Mouse (Mus musculus): ENCODE measurements at regions not wholly inside any gene's neighbourhood (a gene's known extent, or its start where the extent isn't known, plus 50 kb on each side); places are given as distances from the start of the nearest gene placed in this dataset.

- H3K4me1 ChIP-seq (replicated peaks): no peaks in the 10 kb centered on the region
- H3K4me2 ChIP-seq: no peak overlapping the region
- no peak overlapping the region for H3K9ac ChIP-seq
- WGBS: 65% methylated on average over 7 of the region's 7 CpGs
- no peak overlapping the region for H3K4me3 ChIP-seq
- H3K9me3 ChIP-seq (replicated peaks): no peaks in the 10 kb centered on the region
- ATAC-seq (replicated peaks; ENCODE audit: insufficient number of reproducible peaks, insufficient read depth, low FRiP score, low read depth): no peak
- no peaks in the 10 kb centered on the region for H3K36me3 ChIP-seq
- H3K27ac ChIP-seq: no peak overlapping the region
- H3K27me3 ChIP-seq: 0 out of 2 replicates have a peak, but pooled peaks cover under 1% of the 10 kb centered on the region
Measured at GRCm38 (mm10) chr2:34082486-34082885, 194.7 kb upstream of the Mvb12b start.

GRCm38 (mm10) chr2:34080176-34080575 is 192.4 kb upstream of the Mvb12b start:
- no peaks in the 10 kb centered on the region for H3K4me1 ChIP-seq (replicated peaks)
- H3K4me3 ChIP-seq: no peak overlapping the region
- no peak overlapping the region for H3K9ac ChIP-seq
- WGBS: 41% methylated on average over 3 of the region's 3 CpGs
- no peaks in the 10 kb centered on the region for H3K36me3 ChIP-seq
- no peak for ATAC-seq (replicated peaks; ENCODE audit: insufficient number of reproducible peaks, insufficient read depth, low FRiP score, low read depth)
- H3K4me2 ChIP-seq: no peak overlapping the region
- no peaks in the 10 kb centered on the region for H3K9me3 ChIP-seq (replicated peaks)
- H3K27ac ChIP-seq: no peak overlapping the region
- H3K27me3 ChIP-seq: peaks cover 8% of the 10 kb centered on the region; the same call in 1 of the 2 replicates

- H3K4me2 ChIP-seq: no peak overlapping the region
- H3K9me3 ChIP-seq (replicated peaks): no peaks in the 10 kb centered on the region
Measured at GRCm38 (mm10) chr2:34079282-34079681, 191.5 kb upstream of the Mvb12b start.

GRCm38 (mm10) chr2:34078875-34079262 is 191.1 kb upstream of the Mvb12b start:
- Histone ChIP-seq H3K4me2 (no peak overlapping the region), H3K36me3 (no peaks in the 10 kb centered on the region), H3K4me3 (no peak overlapping the region), H3K4me1 (replicated peaks) (no peaks in the 10 kb centered on the region), H3K27ac (no peak overlapping the region), H3K27me3 (peaks cover 8% of the 10 kb centered on the region; the same call in 1 of the 2 replicates), H3K9ac (no peak overlapping the region), H3K9me3 (replicated peaks) (no peaks in the 10 kb centered on the region)
- WGBS: 72% methylated on average over 4 of the region's 4 CpGs
- no peak for ATAC-seq (replicated peaks; ENCODE audit: insufficient number of reproducible peaks, insufficient read depth, low FRiP score, low read depth)

More at GRCm38 (mm10) chr2:34079282-34079681, 191.5 kb upstream of the Mvb12b start:
- no peak for ATAC-seq (replicated peaks; ENCODE audit: insufficient number of reproducible peaks, insufficient read depth, low FRiP score, low read depth)
- Histone ChIP-seq H3K27ac (no peak overlapping the region), H3K4me1 (replicated peaks) (no peaks in the 10 kb centered on the region), H3K9ac (no peak overlapping the region), H3K4me3 (no peak overlapping the region), H3K27me3 (peaks cover 8% of the 10 kb centered on the region; the same call in 1 of the 2 replicates), H3K36me3 (no peaks in the 10 kb centered on the region)
- WGBS: 70% methylated on average over 12 of the region's 12 CpGs

- WGBS: 67% methylated on average over 3 of the region's 3 CpGs
- no peak for ATAC-seq (replicated peaks; ENCODE audit: insufficient number of reproducible peaks, insufficient read depth, low FRiP score, low read depth)
Measured at GRCm38 (mm10) chr2:34078248-34078874, 190.6 kb upstream of the Mvb12b start.

GRCm38 (mm10) chr2:34076346-34076745 is 188.6 kb upstream of the Mvb12b start:
- Histone ChIP-seq H3K4me3 (no peak overlapping the region), H3K27me3 (peaks cover 8% of the 10 kb centered on the region; the same call in 1 of the 2 replicates), H3K4me2 (no peak overlapping the region), H3K27ac (no peak overlapping the region), H3K9ac (no peak overlapping the region), H3K4me1 (replicated peaks) (no peaks in the 10 kb centered on the region), H3K36me3 (no peaks in the 10 kb centered on the region), H3K9me3 (replicated peaks) (no peaks in the 10 kb centered on the region)
- no peak for ATAC-seq (replicated peaks; ENCODE audit: insufficient number of reproducible peaks, insufficient read depth, low FRiP score, low read depth)
- WGBS: 58% methylated on average over 4 of the region's 4 CpGs

More at GRCm38 (mm10) chr2:34078248-34078874, 190.6 kb upstream of the Mvb12b start:
- Histone ChIP-seq H3K27ac (no peak overlapping the region), H3K4me3 (no peak overlapping the region), H3K9ac (no peak overlapping the region), H3K4me1 (replicated peaks) (no peaks in the 10 kb centered on the region), H3K4me2 (no peak overlapping the region), H3K27me3 (peaks cover 8% of the 10 kb centered on the region; the same call in 1 of the 2 replicates), H3K36me3 (no peaks in the 10 kb centered on the region), H3K9me3 (replicated peaks) (no peaks in the 10 kb centered on the region)

- Histone ChIP-seq H3K9ac (no peak overlapping the region), H3K27me3 (peaks cover 8% of the 10 kb centered on the region; the same call in 1 of the 2 replicates), H3K4me2 (no peak overlapping the region), H3K9me3 (replicated peaks) (no peaks in the 10 kb centered on the region), H3K4me3 (no peak overlapping the region), H3K27ac (no peak overlapping the region), H3K4me1 (replicated peaks) (no peaks in the 10 kb centered on the region), H3K36me3 (no peaks in the 10 kb centered on the region)
- no peak for ATAC-seq (replicated peaks; ENCODE audit: insufficient number of reproducible peaks, insufficient read depth, low FRiP score, low read depth)
- WGBS: 51% methylated on average over 3 of the region's 3 CpGs
Measured at GRCm38 (mm10) chr2:34074066-34074465, 186.3 kb upstream of the Mvb12b start.

GRCm38 (mm10) chr2:34065592-34065991 is 177.8 kb upstream of the Mvb12b start:
- Histone ChIP-seq H3K9me3 (replicated peaks) (no peaks in the 10 kb centered on the region), H3K9ac (no peak overlapping the region), H3K4me1 (replicated peaks) (no peaks in the 10 kb centered on the region), H3K27ac (no peak overlapping the region), H3K27me3 (no peaks in the 10 kb centered on the region), H3K36me3 (no peaks in the 10 kb centered on the region), H3K4me2 (no peak overlapping the region), H3K4me3 (no peak overlapping the region)
- 89% methylated on average over 13 of the region's 13 CpGs for WGBS
- ATAC-seq (replicated peaks; ENCODE audit: insufficient number of reproducible peaks, insufficient read depth, low FRiP score, low read depth): no peak

GRCm38 (mm10) chr2:34065090-34065489 is 177.3 kb upstream of the Mvb12b start:
- H3K27me3 ChIP-seq: no peaks in the 10 kb centered on the region
- ATAC-seq (replicated peaks; ENCODE audit: insufficient number of reproducible peaks, insufficient read depth, low FRiP score, low read depth): no peak
- 37% methylated on average over 10 of the region's 10 CpGs for WGBS

GRCm38 (mm10) chr2:34056552-34056951 is 168.8 kb upstream of the Mvb12b start:
- no peaks in the 10 kb centered on the region for H3K27me3 ChIP-seq
- H3K4me2 ChIP-seq: no peak overlapping the region
- no peaks in the 10 kb centered on the region for H3K4me1 ChIP-seq (replicated peaks)
- WGBS: 72% methylated on average over 13 of the region's 13 CpGs
- no peaks in the 10 kb centered on the region for H3K36me3 ChIP-seq
- no peaks in the 10 kb centered on the region for H3K9me3 ChIP-seq (replicated peaks)
- H3K4me3 ChIP-seq: no peak overlapping the region
- H3K27ac ChIP-seq: no peak overlapping the region
- ATAC-seq (replicated peaks; ENCODE audit: insufficient number of reproducible peaks, insufficient read depth, low FRiP score, low read depth): no peak
- H3K9ac ChIP-seq: no peak overlapping the region

More at GRCm38 (mm10) chr2:34065090-34065489, 177.3 kb upstream of the Mvb12b start:
- Histone ChIP-seq H3K36me3 (no peaks in the 10 kb centered on the region), H3K4me3 (no peak overlapping the region), H3K27ac (no peak overlapping the region), H3K9ac (no peak overlapping the region), H3K4me2 (no peak overlapping the region), H3K4me1 (replicated peaks) (no peaks in the 10 kb centered on the region), H3K9me3 (replicated peaks) (no peaks in the 10 kb centered on the region)

GRCm38 (mm10) chr2:34043064-34043463 is 155.3 kb upstream of the Mvb12b start:
- Histone ChIP-seq H3K4me3 (no peak overlapping the region), H3K27ac (no peak overlapping the region), H3K9ac (no peak overlapping the region), H3K27me3 (no peaks in the 10 kb centered on the region), H3K4me2 (no peak overlapping the region), H3K9me3 (replicated peaks) (no peaks in the 10 kb centered on the region), H3K36me3 (no peaks in the 10 kb centered on the region), H3K4me1 (replicated peaks) (no peaks in the 10 kb centered on the region)
- ATAC-seq (replicated peaks; ENCODE audit: insufficient number of reproducible peaks, insufficient read depth, low FRiP score, low read depth): no peak
- WGBS: 72% methylated on average over 5 of the region's 5 CpGs

DNA sequence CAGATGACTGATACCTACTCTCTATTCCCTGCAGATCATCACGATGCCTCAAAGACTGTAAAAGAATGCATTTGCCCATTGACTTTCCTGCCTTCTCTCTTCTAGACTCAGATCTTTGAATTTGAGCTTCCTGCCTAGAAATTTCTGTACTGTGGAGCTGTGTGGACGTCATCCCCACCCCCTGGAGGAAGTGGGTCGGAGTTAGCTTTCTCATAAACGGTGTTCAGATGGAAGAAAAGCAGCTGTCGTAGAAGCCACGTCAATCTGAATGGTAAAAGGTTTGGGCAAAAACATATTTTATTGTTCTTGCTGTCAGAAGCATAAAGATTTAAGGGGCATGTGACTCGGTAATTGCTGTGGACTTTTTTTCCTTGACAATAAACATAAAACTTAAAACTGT is 154.6 kb upstream of the Mvb12b start:
- ATAC-seq (replicated peaks; ENCODE audit: insufficient number of reproducible peaks, insufficient read depth, low FRiP score, low read depth): no peak
- Histone ChIP-seq H3K27me3 (no peaks in the 10 kb centered on the region), H3K27ac (no peak overlapping the region), H3K9ac (no peak overlapping the region), H3K36me3 (no peaks in the 10 kb centered on the region), H3K4me3 (no peak overlapping the region), H3K9me3 (replicated peaks) (no peaks in the 10 kb centered on the region), H3K4me2 (no peak overlapping the region), H3K4me1 (replicated peaks) (no peaks in the 10 kb centered on the region)
- 40% methylated on average over 7 of the region's 7 CpGs for WGBS
